Mouse (Mus musculus): ENCODE measurements at regions not wholly inside any gene's neighbourhood (a gene's known extent, or its start where the extent isn't known, plus 50 kb on each side); places are given as distances from the start of the nearest gene placed in this dataset.

DNA sequence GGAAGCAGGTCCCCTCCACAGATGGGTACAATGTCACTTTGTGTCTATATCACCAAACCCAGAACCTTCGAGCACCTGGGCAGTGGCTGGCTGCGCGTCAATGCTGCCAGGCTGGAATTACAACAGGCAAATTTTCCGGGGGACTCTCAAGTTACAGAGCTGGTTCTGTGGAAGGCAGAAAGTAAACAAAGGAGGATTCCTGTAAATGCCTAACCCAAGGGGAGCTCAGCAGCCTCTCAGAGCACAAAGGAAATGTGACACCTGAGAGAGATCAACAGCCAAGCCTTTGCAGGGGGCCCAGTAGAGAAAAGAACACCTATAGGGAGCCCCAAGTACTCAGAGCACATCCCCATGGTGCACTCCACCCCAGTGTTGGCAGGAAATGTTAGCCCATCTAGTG lies 70.7 kb downstream of the Setd4 start:
- DNase-seq (ENCODE audit: low spot score), result no peak

DNA sequence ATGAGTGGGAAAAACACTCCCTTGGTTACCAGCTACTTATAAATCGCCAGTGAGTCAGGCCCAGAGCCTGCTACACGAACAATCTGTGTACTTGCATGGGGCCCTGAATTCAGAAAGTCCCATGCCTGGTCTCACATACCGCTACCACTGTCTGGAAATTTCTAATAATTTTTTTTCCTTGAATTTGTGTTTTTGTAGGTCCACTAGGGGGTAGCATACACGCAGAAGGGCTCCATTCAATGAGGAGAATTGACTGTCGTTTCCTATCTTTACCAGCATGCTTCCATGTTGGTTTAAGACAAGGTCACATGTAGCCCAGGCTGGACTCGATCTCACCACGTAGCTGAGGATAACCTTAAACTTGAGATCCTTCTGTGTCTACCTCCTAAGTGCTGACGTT lies 71.9 kb downstream of the Setd4 start:
- no peak for DNase-seq (ENCODE audit: low spot score)

DNA sequence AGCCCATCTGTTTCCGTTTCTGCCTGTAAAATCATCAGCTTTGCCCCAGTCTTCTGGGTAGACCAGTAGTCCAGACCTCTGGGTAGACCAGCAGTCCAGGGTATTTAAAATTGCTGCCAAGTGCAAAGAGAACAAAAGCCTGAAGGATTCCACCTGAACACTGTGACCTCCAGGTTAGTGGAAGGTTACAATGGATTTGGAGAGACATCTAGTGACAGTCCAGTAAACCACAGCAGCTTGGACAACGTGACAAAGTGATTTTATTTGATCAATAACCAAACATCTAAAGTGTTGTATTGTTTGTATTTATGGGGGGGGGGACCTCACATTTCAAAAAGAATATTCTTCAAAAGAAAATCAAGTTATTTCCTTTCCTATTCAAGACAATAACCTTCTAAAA lies 81.4 kb downstream of the Setd4 start:
- no peak for DNase-seq (ENCODE audit: low spot score)

DNA sequence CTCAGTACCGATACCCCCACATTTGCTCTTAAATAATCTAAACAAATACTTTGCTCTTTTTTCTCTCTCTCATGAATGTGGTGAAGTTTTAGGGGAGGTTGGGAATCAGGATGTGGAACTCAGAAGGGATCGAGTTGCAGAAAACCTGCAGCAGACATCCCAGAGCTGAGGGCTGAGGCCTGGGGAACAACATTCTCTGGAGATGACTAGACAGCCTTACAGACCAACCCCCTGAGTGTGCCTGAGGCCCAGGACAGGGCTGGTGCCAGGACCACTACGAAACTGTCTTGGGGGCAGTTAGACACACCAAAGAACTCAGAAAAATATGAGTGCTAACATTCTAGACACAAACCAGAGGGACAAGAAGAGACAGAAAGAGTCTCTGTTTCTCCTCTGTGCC lies 83.4 kb downstream of the Setd4 start:
- DNase-seq (ENCODE audit: low spot score), result no peak

DNA sequence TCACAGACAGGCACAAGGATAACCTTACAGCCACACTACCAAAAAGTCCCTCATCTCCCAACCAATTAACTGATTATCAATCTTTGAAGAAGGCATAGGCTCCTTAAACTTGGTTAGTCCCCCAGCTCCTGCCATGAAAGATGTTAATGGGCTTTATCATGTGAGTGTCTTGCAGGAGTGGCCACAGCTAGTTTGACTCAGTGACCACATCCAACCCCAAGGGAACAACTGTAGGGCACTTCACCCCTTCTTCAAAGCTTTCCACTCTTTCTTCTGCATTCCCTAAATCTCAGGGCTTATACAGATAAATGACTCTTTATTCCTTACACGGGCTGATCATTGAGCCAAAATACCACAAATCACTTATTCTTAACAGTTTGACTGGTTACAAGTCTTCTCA lies 85.2 kb downstream of the Setd4 start:
- no peak for DNase-seq (ENCODE audit: low spot score)

DNA sequence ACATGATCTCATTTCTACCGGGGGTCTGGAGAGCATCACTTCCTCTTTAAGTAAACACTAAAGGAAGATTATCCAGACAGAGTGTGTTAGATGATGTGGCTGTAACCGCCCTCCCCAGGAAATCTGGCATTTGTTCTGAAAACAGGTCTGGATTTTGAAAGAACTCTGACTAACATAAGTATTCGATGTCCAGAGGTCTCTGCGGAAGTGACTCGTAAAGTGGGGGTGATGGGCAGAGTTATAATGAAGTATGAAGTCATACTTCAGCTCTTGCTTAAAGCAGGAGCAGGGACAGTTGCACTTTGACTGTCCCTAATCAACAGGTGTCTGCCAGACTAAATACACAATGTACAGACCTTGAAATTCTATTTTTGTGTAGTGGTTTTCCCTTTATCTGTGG lies 87.1 kb downstream of the Setd4 start:
- DNase-seq (ENCODE audit: low spot score), result no peak

DNA sequence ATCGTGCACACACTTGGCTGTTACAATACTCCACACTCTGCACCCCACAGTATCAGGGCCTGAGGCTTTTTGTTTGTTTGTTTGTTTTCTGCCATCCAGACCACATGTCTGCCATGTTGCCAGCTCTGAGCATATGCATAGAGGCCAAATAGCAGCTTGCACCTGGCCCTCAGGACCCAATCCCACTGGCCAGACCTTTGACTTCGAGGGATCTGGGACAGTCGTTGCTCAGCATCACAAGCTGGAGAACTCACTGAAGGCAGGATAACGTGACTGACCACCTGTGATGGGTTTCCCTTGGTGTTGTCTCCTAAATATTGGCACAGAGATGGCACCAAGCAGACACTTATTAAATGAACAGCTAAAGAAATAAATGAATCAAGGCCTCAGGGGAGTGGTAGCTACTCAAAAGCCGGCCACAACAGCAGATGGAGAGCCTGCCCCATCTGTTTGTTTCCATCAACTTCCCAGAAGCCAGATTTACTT lies 88.4 kb downstream of the Setd4 start:
- no peak for DNase-seq (ENCODE audit: low spot score)

DNA sequence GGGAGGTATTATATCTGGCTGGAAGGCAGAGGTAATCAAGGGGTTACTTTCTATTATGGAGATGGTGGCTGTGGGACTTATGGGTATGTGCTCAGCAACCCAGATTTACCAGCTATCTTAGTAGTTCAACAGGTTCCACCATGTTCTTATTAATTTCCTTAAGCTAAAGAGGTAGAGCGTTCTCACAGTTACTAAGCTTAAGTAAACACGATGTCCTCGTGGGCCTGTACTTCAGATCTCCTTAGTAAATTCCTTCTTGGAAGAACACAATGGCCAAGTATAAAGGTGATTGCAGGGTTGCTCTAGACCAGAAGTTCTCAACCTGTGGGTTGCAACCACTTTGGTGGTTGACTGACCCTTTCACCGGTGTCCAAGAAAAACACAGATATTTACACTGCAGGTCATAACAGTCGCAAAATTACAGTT lies 90.2 kb downstream of the Setd4 start:
- DNase-seq (ENCODE audit: low spot score), result no peak

DNA sequence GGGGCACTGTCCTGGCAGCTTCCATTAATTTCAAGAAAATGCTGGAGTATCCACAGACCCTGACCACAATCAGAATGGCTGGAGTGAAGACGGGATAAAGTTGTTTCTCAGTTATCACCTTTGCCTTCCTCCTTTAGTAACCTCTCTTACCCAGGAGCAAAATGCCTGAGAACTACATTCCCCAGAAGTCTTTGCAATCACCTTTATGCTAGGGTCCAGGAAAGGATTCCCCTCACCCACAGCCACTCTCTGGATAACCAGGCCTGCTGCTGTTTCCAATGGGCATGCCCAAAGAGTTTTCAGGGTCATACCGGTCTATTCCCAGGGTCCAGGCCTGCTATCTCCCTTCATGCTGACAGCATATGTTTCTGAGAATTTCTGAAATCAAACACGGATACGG lies 91.9 kb downstream of the Setd4 start:
- no peak for DNase-seq (ENCODE audit: low spot score)

DNA sequence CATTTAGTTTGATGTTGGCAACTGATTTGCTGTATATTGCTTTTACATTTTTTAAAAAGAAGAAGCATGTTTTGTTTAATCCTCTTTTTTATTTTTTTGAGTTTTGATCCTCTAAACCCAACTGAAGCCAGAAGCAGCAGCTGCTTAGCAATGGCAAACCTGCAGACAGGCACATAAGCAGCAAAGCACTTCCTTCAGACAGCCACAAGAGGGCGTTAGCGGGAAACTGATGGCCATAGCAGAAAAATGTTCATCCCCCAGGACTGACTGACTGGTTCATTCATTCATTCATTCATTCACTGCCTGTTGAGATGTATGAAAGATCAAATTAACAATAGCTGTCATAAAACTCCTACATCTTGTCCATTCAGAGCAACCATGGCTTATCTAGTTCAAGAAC lies 92.3 kb downstream of the Setd4 start:
- no peak for DNase-seq (ENCODE audit: low spot score)

DNA sequence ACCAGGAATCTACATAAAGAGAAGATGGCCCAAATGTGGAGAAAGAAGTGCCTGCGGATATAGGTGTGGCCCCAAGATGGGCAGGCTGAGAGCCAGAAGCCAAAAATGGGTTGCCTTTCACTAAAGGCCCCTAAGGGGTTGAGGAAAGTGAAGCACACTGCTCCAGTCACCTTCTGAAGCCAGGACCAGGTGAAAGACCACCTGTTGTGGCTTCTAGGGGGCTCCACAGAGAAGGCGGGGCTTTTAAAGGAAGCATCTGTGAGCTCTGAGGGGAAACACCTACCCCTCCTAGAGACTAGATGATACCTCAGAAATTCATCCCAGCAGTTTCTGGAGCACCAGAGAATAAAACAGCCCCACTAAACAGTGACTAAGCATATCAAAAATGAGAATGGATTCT lies 105.1 kb downstream of the Setd4 start:
- DNase-seq (ENCODE audit: low spot score), result no peak

DNA sequence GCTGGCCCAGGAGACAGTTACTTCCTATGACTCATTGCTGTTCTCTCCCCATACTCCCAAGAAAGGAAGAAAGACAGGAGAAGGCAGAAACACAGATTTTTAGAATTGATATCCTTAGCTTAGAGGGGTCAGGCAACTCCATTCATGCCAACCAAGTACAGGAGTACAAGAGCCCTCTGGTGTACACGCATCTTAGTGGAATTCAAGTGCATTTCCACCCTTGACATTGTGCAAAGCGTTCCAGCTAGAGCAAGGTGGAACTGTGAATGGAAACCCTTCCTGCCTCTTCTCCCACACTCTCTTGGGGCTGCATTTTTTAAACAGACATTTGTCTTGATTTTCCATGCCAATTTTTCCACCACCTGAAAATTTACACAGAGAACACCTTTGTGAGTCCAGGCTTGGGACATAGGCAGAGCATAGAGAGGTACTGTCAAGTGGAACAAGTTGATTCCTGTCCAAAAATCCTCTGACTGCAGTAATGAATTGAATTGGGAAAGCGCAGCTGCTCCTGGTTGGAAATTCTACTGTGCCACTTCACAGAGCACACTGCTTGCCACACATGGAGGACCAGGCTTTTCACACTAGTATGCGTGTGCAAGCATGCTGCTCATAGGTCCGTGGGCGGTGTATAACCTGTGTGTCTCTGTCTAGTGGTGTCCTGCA lies 110.4 kb downstream of the Setd4 start:
- DNase-seq (ENCODE audit: low spot score), result no peak

DNA sequence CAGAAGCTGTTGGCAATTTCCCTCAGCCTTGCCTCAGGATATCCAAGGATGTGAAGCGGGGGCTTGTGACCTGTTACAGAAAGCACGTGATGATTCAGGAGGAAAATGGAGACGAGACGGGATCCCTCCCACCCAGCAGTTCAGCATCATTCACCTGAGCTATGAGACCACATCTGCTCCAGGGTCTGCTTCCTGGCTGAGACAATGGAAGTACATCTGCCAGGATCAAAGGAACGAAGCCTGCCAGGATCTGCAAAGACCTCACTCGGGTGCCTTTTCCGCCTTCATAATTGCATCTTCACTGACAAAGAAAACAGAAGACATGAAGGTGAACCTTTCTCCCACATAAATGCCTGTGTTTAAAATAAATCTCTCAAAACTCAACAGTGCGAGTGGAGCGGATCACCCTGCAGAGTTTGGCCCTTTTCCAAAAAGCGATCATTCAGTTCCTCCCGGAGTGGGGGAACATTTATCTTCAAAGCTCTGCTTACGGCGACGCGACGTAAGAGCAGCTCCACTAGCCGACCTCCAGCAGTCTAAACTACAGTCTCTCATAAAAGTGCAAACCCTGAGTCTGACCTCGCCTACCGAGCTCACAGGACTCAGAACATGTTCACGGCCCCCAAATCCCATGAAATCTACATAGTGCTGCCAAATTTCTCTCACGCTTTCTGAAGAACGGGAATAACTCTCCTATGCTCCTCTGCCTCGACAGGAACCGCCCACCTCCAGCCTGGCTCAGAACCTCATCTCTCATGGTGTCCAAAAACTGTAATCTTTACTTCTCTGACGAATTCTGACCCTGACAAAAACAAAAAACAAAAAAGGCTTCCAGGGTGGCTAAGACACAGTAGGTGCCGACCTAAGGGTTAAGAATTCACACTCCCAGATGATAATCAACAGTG lies 117.0 kb downstream of the Setd4 start:
- no peak for DNase-seq (ENCODE audit: low spot score)

DNA sequence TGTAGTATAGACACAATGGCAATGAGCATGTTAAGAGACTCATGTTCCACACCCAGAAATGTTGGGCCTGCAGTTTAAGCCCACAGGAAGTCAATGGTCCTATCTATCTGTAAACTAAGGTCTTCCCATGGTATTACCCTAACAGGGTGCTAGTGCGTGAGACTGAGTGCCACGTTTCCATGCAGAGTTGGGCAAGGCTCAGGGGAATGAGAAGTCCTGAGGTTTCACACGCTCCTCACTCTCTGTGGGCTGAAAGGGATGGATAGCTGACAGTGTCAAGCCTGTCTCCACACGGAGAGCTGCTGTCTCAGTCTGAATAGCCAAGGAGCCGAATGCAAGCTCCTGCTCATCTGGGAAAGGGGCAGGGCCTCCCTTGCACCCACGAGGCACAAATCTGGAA lies 133.9 kb downstream of the Setd4 start:
- no peak for DNase-seq (ENCODE audit: low spot score)

DNA sequence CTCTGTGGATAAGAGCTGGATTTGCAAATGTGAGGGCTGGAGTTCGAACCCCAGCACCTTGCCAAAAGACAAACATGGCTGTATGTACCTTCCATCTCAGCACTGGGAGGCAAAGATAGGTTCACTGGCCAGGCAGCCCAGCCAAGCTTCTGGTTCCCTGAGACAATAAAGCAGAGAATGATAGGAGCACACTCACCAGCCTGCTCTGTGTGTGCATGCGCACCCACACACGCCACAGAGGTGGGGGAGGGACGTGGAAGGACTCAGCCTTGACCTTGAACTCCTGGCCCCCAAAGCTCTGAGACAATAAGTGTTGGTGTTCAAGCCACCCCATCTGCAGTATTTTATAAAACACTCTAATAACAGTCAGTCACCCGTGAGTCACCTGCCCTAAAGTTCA lies 138.1 kb downstream of the Setd4 start:
- DNase-seq (ENCODE audit: low spot score), result no peak

DNA sequence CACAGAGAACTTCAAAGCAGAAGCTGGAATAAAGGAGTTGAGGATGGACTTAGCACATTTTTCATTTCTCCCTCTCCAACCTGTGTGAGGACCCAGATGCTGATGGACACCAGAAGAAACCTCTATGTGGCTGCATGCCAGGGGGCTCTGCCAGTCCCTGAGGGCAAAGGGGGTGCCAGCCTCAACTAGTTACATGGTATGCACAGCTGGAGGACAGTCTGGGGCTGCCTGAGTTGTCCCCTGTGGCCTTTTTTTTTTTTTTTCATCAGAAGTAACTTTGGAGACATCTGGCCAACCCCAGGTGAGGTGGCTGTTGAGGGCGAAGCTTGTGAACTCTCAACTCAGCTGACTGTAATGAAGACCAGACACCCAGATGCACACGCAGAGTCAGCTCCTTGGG lies 139.0 kb downstream of the Setd4 start:
- no peak for DNase-seq (ENCODE audit: low spot score)

DNA sequence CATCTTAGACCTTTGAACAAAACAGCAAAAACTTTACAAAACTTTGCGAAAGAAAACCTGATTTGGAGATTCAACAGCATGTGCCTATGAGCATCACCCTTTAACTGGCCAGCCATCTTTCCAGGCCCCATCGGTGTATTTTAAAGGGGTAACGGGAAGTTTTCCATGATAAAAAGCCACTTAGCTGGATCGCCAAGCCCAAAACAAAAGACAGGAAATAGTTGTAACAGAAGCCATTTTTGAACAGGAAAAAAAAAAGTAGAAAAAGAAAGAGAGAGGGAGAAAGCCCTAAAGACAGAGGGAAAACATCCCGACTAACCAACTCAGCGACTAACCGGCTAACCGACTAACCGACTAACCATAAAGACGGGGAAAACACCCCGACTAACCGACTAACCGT lies 140.5 kb downstream of the Setd4 start:
- no peak for DNase-seq (ENCODE audit: low spot score)

DNA sequence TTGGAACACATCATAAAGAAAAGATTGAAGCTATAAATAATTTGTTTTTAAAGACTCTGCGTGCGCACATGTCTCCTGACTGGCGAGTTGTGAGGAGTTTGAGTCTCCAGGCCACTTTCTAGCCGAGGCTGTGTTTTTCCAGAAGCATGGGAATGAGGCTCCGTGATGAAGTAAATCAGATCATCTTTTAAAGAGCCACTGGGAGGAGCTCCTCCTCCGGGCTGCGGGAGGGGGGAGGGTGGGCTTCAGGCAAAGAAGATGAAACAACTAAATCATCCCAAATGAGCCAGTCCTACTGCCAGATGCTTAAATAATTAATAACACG lies 141.6 kb downstream of the Setd4 start:
- no peak for DNase-seq (ENCODE audit: low spot score)

DNA sequence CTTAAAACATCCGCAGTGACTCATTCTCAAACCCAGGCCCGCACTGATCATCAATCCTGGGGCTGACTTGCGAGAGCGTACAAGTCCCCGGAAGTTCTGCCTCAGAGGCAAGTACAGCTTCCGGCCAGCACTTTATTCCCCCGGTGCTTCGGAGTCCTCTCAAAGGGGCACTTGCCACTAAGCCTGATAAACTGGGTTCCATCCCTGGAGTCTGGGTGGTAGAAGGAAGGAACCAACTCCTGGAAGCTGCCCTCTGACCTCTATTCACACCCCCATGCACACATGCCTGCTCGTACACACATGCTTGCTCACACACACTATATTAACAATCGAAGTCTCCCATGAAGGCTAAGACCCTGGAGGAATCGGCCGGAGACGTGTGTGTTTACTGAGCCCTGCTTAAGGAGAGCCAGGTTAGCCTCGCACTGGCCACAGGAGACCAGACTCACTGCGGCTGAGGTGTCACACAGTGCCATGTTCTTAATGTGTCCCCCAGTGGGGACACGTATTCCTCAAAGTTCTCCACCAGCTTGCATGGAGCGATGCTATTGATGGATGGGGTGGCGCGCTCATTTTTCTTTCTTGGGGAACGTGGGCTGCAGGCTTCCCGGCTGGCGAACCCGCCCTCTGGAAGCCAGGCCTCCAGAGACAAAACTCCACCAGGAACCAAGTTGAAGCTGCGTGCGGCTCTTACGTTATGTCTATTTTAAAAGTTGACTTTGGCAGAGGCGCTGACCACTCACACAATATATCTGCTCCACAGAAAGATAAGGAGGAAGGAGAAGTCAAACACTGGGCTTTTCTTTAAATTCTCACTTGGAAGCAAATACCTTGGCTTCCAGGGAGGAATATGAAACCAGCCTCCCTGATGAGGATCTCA lies 142.2 kb downstream of the Setd4 start:
- no peak for DNase-seq (ENCODE audit: low spot score)

DNA sequence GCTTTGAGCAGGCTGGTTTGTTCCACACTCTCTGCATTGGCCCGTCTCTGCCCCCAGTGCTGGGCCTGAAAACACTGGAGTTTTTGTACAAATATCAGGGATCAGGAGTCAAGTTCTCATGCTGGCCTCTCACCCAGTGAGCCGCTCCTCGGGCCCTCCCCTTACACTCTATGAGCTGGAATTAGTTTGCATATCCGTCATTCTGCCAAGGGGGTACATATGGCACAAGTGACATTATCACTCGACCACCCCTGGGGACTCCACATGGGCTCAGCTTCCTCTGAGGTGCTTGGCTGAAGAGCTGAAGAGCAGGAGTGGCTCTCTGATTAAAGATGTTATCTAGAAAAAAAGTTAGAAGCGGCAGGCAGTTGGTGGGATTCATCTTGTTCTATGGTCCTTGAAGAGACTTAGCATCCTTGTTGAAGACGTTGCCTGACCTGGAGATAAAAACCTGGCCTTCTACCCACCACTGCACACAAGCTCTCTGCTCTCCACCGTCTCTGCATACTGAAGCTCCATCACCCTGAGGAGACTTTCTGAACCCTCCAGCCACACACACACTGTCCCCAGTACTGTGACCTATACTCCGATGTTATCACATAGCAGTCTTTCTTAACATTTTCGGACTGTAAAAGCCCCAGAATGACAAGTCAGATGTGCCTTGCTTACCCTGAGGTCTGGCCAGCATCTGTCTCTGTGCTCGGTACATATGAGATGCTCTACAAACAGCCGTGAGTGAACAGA lies 144.2 kb downstream of the Setd4 start:
- DNase-seq (ENCODE audit: low spot score), result no peak

DNA sequence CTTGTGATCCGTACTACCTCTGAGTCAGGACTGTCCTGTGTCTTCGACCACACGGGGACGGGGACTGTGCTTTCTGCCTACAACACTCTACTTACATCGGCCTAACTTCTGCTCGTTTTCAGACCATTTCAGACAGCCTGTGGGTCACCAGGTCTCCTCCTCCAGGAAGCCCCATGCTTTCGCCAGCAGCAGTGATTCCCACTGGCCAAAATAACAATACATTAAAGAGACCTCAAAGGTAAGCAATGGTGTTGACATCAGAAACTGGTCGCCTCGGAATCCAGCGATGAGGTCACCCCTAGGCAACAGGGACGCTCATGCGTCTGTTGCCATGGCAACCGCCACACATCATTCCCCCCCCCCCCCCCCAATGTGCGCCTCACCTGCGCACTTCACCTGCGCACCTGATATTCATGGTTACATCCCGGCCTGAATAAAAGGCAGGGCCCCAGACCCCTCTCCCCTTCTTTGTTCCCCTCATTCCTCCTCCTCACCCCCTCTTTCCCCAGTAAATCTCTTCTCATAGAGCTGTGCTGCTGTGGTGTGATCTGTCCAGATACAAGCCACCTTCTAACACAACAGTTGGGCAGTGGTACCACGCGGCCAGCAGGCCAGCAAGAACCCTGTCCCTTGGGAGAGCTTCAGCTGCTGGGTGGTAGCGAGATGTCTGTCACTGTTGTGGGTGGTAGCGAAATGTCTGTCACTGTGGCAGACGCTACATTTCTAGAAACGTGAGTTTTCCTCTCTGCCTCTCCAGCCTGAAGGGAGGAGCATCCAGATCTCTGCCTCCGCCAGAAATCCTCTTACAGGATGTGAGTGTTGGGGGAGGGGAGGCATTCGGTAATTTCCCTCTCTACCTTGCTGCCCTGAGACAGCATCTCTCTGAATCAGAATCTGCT lies 145.0 kb downstream of the Setd4 start:
- DNase-seq (ENCODE audit: low spot score), result no peak
